Mouse (Mus musculus) forebrain, embryonic 14.5 days (tissue): ENCODE results near the gene Eif2ak4. TPM values are rescaled to one million over a fixed set of nuclear protein-coding genes. Genes with fewer than 3 reads are reported as not detected.

Source experiments
- ATAC-seq: fragments of 200-750 bp; cut with Nextera tagmentation; 2 replicates; pipeline ENCODE4 v1.8.0; 2017; ENCODE audit warnings: mild to moderate bottlenecking, moderate library complexity
- DNase-seq: peaks from one replicate; pipeline ENCODE4 v3.0.0-alpha.2; 2015; ENCODE audit warnings: low spot score
- H3K27ac ChIP-seq: fragments of 300-500 bp; sonication (generic); 2 replicates; pipeline ENCODE4 v1.5.1; 2014; ENCODE audit warnings: low read depth, mild to moderate bottlenecking, control low read depth, low read length, moderate library complexity
- H3K27me3 ChIP-seq: fragments of 300-500 bp; sonication (generic); replicated peaks from 2 replicates; pipeline ENCODE4 v1.6.1; 2014; ENCODE audit warnings: low read length, control low read depth, mixed read lengths; ENCODE audit not compliant: control insufficient read depth, insufficient read depth
- H3K36me3 ChIP-seq: fragments of 300-500 bp; sonication (generic); 2 replicates; pipeline ENCODE4 v1.6.1; 2014; ENCODE audit warnings: low read length, control low read depth; ENCODE audit not compliant: control insufficient read depth, insufficient read depth
- H3K4me1 ChIP-seq: fragments of 300-500 bp; sonication (generic); 2 replicates; pipeline ENCODE4 v1.6.1; 2014; ENCODE audit warnings: antibody characterized with exemption, low read length, control low read depth; ENCODE audit not compliant: control insufficient read depth, insufficient read depth
- H3K4me2 ChIP-seq: fragments of 300-500 bp; sonication (generic); 2 replicates; pipeline ENCODE4 v1.6.1; 2014; ENCODE audit warnings: mild to moderate bottlenecking, control low read depth, low read length
- H3K4me3 ChIP-seq: fragments of 300-500 bp; sonication (generic); 2 replicates; pipeline ENCODE4 v1.5.1; 2014; ENCODE audit warnings: low read depth, low read length, control low read depth
- H3K9ac ChIP-seq: fragments of 300-500 bp; sonication (generic); 2 replicates; pipeline ENCODE4 v1.6.1; 2014; ENCODE audit warnings: mild to moderate bottlenecking, low read length, control low read depth, moderate library complexity
- H3K9me3 ChIP-seq: fragments of 300-500 bp; sonication (generic); replicated peaks from 2 replicates; pipeline ENCODE4 v1.6.1; 2016; ENCODE audit warnings: low read length, control low read depth, mixed read lengths; ENCODE audit not compliant: control insufficient read depth
- WGBS: fragments of 180-500 bp; shearing (Covaris S2); extraction: QIAGEN DNeasy Blood & Tissue Kit; methylation state at CpG from one replicate; pipeline ENCODE4 v1.1.7; 2014; 5-methylcytosine and 5-hydroxymethylcytosine counted together
- polyA plus RNA-seq: library from polyadenylated mRNA; unstranded; fragments of >200 nt; fragmentation: Nextera tagmentation; extraction: Ambion mirVana; gene quantifications from 2 replicates; pipeline ENCODE4 v1.2.1, GENCODE M21; 2014

The Eif2ak4 gene
- polyA plus RNA-seq, 1 experiment from 2014 or later: 6.4 TPM

GRCm38 (mm10) chr2:118442723-118443122, 54.3 kb downstream of the Eif2ak4 start:
- no peaks in the 10 kb centered on the region for H3K27me3 ChIP-seq
- DNase-seq (no peak), ATAC-seq (no peak)
- no peaks in the 10 kb centered on the region for H3K9me3 ChIP-seq
- H3K27ac ChIP-seq: no peak overlapping the region
- H3K4me3 ChIP-seq: no peak overlapping the region
- H3K4me2 ChIP-seq: no peak overlapping the region
- peaks cover 4% of the 10 kb centered on the region; the same call in 1 of the 2 replicates for H3K4me1 ChIP-seq
- 95% methylated on average over 4 of the region's 4 CpGs for WGBS
- no peak overlapping the region for H3K9ac ChIP-seq
- H3K36me3 ChIP-seq: peaks cover 17% of the 10 kb centered on the region; the same call in 1 of the 2 replicates

GRCm38 (mm10) chr2:118445696-118446674, 57.6 kb downstream of the Eif2ak4 start:
- Histone ChIP-seq H3K4me2 (no peak overlapping the region), H3K36me3 (peaks cover 16% of the 10 kb centered on the region; the same call in 1 of the 2 replicates), H3K27me3 (no peaks in the 10 kb centered on the region), H3K4me1 (peaks cover 4% of the 10 kb centered on the region; the same call in 1 of the 2 replicates), H3K9me3 (no peaks in the 10 kb centered on the region), H3K4me3 (no peak overlapping the region), H3K9ac (no peak overlapping the region), H3K27ac (peak overlapping the region; percentile 29; the same call in 1 of the 2 replicates)
- DNase-seq: peak; percentile 88
- ATAC-seq: peak; percentile 92
- 10% methylated on average over 13 of the region's 13 CpGs for WGBS

- Histone ChIP-seq H3K4me2 (no peak overlapping the region), H3K4me1 (peaks cover 4% of the 10 kb centered on the region; the same call in 1 of the 2 replicates), H3K4me3 (no peak overlapping the region), H3K27ac (no peak overlapping the region), H3K27me3 (no peaks in the 10 kb centered on the region), H3K36me3 (peaks cover 14% of the 10 kb centered on the region), H3K9me3 (no peaks in the 10 kb centered on the region), H3K9ac (no peak overlapping the region)
- no peak for ATAC-seq
- DNase-seq: no peak
- 91% methylated on average over 12 of the region's 12 CpGs for WGBS
Observed at GRCm38 (mm10) chr2:118448181-118448580, 59.8 kb downstream of the Eif2ak4 start.

GRCm38 (mm10) chr2:118451056-118451455, 62.6 kb downstream of the Eif2ak4 start:
- Histone ChIP-seq H3K4me2 (no peak overlapping the region), H3K27ac (no peak overlapping the region), H3K9ac (no peak overlapping the region), H3K4me1 (peaks cover 2% of the 10 kb centered on the region; the same call in 1 of the 2 replicates), H3K9me3 (no peaks in the 10 kb centered on the region), H3K27me3 (no peaks in the 10 kb centered on the region), H3K36me3 (peaks cover 13% of the 10 kb centered on the region), H3K4me3 (no peak overlapping the region)
- DNase-seq: no peak
- WGBS: 90% methylated on average over 6 of the region's 6 CpGs
- ATAC-seq: no peak

GRCm38 (mm10) chr2:118457029-118457428, 68.6 kb downstream of the Eif2ak4 start:
- Histone ChIP-seq H3K4me1 (no peaks in the 10 kb centered on the region), H3K4me3 (no peak overlapping the region), H3K9ac (no peak overlapping the region), H3K27me3 (no peaks in the 10 kb centered on the region), H3K36me3 (peaks cover 14% of the 10 kb centered on the region), H3K9me3 (no peaks in the 10 kb centered on the region), H3K27ac (no peak overlapping the region), H3K4me2 (no peak overlapping the region)
- 91% methylated on average over 3 of the region's 3 CpGs for WGBS
- no peak for ATAC-seq
- no peak for DNase-seq

- no peak overlapping the region for H3K9ac ChIP-seq
- H3K4me3 ChIP-seq: no peak overlapping the region
- no peaks in the 10 kb centered on the region for H3K9me3 ChIP-seq
- H3K4me2 ChIP-seq: no peak overlapping the region
- peak; percentile 85 for ATAC-seq
- no peaks in the 10 kb centered on the region for H3K4me1 ChIP-seq
- H3K27ac ChIP-seq: peak overlapping the region; percentile 28
- no peaks in the 10 kb centered on the region for H3K27me3 ChIP-seq
- peaks cover 20% of the 10 kb centered on the region for H3K36me3 ChIP-seq
- peak; percentile 73 for DNase-seq
- WGBS: 72% methylated on average over 13 of the region's 13 CpGs
Observed at GRCm38 (mm10) chr2:118457463-118458261, 69.2 kb downstream of the Eif2ak4 start.

- ATAC-seq: no peak
- no peaks in the 10 kb centered on the region for H3K9me3 ChIP-seq
- WGBS: 69% methylated on average over 16 of the region's 16 CpGs
Observed at GRCm38 (mm10) chr2:118461480-118462165, 73.2 kb downstream of the Eif2ak4 start.

GRCm38 (mm10) chr2:118463480-118463879, 75.1 kb downstream of the Eif2ak4 start:
- peaks cover 45% of the 10 kb centered on the region for H3K36me3 ChIP-seq
- H3K4me2 ChIP-seq: no peak overlapping the region
- H3K9ac ChIP-seq: no peak overlapping the region
- H3K4me1 ChIP-seq: no peaks in the 10 kb centered on the region
- no peak for DNase-seq
- no peaks in the 10 kb centered on the region for H3K9me3 ChIP-seq
- 89% methylated on average over 5 of the region's 5 CpGs for WGBS
- no peak overlapping the region for H3K27ac ChIP-seq
- ATAC-seq: no peak
- no peaks in the 10 kb centered on the region for H3K27me3 ChIP-seq
- no peak overlapping the region for H3K4me3 ChIP-seq

More at GRCm38 (mm10) chr2:118461480-118462165, 73.2 kb downstream of the Eif2ak4 start:
- H3K4me2 ChIP-seq: no peak overlapping the region
- H3K27me3 ChIP-seq: no peaks in the 10 kb centered on the region
- no peak for DNase-seq
- no peak overlapping the region for H3K27ac ChIP-seq
- no peak overlapping the region for H3K9ac ChIP-seq
- H3K4me1 ChIP-seq: no peaks in the 10 kb centered on the region
- H3K4me3 ChIP-seq: no peak overlapping the region
- peaks cover 31% of the 10 kb centered on the region for H3K36me3 ChIP-seq
